Mouse (Mus musculus) adrenal gland, postnatal 4 days (tissue): ENCODE data around the gene Dgkg. TPM values are rescaled to one million over a fixed set of nuclear protein-coding genes. Genes with fewer than 3 reads are reported as not detected.

ENCODE experiments used
- DNase-seq, 2 experiments: peaks; one replicate each; pipeline ENCODE4 v3.0.0; 2021 to 2022; ENCODE audit warnings: low spot score in 2 of 2, mixed read lengths in 2 of 2
- total RNA-seq, 2 experiments: library from RNA; stranded (reverse); gene quantifications; 2 replicates each; pipeline ENCODE4 v1.2.3; 2021

The Dgkg gene
- total RNA-seq, 2 experiments from 2014 or later: 4.8 to 5.4 TPM

DNA sequence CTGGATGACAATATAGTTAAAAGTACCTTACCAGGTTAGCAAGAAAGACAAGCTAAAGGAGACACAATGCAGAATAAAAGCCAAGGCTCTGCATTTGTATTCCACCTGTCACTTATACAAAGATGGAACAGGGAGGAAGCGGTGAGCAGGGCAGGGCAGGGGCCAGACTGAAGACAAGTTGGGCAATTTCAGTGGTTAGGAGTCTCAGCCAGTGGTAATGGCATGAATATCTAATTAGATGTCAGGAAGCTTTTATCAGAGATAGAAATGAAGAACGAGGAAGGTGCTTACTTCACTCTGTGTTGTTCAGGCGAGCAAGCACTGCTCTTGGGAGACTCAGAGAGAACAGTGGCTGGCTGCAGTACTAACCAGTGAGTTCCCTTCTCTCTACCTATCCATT is 5.8 kb downstream of the Dgkg start:
- DNase-seq: no peak

DNA sequence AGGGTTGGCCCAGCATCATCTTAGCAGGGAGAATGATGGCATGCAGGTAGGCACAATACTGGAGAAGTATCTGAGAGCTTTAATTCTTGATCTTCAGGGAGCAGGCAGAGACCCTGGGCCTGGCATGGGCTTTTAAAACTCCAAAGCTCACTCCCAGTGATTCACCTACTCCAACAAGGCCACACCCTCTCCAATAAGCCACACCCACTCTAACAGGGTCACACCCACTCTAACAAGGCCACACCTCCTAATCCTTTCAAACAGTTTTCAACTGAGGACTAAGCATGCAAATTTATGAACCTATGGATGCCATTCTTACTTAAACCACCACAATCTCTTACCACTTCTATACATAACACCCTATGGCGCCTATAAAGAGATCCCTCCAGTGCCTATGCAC is 11.8 kb downstream of the Dgkg start:
- DNase-seq: no peak

DNA sequence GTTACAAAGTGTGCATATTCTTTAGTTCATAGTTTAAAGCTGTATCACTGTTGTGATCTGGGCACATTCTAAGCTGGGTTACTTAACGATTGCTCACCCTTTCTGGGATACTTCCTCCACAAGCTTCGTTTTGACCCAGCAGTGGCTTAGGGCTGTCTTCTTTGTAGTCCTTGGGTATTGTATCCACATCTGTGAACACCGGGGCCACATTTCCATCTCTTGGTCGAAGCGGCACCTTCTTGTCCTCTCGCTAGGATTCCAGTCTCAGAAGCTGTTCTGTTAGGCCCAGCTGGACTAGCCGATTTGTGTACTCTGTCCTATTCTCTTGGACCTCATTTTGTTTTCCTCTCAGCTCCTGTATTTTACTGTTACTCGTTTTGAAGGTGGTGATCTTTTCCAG is 13.6 kb downstream of the Dgkg start:
- no peak for DNase-seq

DNA sequence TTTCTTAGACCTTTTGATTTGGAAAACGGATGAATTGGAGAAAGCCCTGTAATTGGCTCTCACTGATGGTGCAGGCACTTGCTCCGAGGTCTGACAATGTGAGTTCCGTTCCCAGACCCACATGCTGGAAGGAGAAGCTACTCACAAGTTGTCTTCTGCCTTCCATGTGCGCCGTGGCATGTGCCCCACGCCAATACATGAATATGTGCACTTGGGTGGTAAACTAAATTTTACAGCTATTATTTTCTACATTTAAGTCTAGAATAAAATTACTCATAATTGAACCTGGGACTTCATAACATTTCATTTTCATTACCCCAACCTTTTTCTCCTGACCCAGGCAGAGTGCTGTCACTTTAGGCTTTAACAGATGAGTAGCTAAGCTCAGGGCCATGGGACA is 14.1 kb downstream of the Dgkg start:
- no peak for DNase-seq

DNA sequence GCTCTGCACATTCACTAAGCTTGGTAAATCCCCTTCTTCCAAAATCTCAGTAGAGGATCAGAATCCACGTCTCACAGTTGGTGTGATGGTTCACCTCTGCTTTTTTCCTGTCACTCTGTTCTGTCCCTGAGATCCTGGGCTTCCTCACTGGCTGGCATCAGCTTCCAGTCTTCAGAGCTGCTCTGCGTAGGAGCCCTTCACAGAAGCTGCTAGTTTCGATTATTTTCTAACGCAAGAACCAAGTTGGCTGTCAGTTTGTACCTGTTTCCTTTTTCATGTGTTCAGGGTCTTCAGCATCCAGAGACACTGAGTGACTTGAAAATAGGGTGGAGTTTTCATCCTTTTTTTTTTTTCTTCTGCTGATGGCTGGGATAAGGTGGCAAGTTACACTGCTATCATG is 15.0 kb downstream of the Dgkg start:
- DNase-seq: no peak

DNA sequence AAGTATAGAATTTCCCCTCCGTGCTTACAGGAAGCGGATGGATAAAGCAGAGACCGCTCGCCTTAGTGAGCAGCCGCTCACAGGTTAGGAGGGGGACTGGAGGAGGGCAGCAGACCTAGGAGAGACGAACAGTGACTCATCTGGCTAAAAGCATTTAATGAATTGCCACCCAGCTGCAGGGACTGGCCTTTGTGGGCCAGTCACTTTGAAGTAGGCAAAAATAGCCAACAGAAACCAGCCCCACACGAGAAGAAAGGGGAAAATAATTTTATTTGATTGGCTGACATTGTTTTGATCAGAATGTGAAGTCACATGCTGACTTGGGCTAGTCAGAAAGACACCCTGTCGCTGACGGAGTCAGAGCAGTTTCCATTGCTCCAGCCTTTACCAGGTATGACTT is 15.4 kb downstream of the Dgkg start:
- no peak for DNase-seq

DNA sequence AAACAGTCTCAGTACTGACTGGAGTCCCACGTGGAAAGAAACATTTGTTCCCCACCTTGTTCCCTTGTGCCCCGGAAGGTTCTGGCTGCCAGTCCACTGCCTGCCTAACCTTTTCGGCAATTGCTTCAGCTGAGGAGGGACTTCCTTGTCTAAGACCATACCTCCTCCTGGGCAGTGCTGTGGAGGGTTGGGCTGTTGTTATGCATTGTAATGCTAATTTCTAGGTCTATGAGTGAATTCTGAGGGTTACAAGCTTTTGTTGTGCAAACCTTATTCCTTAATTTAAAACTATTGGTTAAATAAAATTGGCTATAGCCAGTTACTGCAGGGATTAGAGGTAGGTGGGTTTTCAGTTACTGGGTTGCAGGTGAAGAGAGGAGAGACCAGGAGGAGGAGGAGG is 19.7 kb downstream of the Dgkg start:
- no peak for DNase-seq

DNA sequence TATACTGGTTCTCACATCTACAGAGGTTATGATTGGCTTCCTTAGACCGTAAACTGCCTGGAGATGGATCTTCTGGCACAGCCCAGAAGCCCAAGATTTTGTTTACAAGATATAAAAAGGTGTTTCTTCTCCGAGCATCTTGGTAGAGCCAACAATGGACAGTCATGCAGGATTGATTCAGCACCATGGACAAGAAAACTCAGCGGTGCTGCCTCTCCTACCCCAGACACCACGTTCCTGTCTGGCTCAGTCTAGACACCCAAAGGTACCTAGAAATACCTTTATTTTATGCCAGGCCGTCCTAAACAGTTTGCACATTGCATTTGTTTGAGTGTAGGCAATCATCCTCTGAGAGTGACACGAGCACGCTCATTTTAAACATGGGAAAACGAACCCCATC is 21.3 kb downstream of the Dgkg start:
- no peak for DNase-seq

DNA sequence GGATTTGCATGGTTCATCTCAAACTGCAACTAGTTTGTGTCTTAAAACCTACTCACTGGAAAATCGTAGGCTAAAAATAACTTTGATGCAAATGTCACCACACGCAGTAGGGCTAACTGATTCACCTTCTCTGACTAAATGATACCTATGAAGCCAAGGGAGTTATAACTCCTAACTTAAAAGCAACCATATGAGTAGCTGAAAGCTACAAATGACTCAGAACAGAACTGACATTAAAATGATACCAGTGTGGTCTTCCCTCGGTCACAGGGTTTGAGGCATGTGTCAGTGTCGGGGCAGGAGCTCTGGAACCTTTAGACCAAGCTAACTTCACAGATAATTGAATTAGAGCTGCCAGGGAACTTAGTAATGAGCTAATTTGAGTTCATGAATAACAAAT is 24.0 kb downstream of the Dgkg start:
- no peak for DNase-seq

DNA sequence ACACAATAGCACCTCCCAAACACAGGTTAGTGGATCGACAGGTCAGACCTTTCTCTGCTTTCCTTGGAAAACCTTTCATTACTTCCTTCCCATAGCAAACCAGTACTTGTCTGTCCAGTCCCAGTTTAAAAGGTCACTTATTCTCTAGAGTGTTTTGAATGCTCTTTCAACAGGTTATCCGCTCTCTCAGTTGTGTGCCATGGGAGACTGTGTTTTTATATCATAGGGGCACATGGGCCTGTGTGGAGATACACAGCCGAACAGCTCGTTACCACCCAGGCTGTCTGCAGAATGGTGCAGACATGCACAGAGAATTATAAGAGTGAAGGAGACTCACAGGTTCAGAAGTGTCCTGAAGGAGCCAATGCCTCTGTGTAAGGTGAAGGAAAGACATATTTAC is 26.7 kb downstream of the Dgkg start:
- DNase-seq: no peak

DNA sequence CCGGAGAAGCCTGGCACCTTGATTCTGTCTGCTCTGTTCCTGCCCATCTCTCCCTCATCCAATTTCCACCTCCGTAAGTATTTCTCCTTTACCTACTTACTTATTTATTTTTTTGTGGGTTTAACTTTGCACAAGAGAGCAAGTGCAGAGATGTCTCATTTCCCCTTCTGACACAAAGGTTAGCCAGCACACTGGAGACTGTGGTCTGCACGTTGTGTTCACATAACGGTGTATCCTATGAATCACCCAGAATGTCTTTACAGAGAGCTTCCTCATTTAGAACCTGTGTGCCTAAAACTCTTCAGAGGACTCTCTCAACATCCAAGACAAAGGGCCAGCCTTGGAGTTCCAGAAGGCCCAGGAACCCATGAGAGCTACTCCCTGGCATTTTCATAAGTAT is 27.1 kb downstream of the Dgkg start:
- no peak for DNase-seq

DNA sequence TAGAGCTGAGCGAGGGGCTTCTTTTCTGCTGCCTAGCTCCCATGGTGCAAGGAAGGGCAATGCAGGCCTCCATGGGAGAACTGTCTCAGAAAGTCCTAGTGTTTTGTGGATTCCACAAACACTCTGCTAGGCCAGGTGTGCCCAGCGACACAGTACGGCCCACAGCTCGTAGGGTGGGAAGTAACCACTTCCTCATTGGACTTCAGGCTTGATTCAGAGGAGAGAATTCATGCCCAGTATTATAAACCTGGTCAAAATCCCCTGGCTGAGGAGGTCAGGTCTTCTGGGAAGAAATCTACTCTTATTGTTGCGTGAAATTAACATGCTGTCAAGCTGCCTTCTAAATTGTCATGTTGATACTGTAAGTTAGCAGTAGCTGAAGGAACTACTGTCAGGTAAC is 31.0 kb downstream of the Dgkg start:
- DNase-seq: no peak

DNA sequence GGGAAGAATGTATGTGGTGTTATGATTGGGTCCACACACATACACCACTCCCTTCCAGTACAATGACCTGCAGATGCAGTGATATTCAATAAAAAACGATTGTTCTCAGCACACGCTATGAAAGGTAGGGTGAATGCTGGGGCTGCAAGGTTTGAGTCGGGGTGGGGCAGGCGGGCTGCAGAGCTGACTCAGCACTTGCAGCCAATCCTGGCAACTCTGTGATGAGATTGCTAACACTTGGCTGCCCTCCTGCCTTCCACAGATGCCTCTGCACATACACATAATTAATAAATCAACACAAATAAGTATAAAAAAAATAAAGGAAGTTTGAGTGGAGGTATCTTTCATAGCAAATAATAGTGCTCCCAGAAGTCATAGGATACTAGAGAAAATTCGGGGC is 31.6 kb downstream of the Dgkg start:
- no peak for DNase-seq

DNA sequence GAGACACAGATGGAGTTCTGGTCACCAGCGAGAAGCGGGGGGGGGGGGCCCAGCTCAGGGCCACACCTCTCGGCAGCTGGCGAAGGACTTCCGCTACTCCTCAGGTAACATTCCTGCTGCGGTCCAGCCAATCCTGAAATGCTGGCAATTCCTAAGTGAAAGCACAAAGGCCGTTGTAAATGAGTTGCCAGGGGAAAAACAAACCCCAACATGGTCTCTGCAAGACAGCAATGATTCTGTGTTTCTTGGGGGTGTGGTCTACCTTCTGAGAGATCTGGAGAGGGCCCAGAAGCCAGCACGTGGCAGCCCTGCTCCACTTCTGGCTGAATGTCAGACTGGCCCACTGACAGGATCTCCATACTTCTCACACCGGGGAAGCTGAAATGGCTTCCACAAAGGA is 34.7 kb downstream of the Dgkg start:
- no peak for DNase-seq

DNA sequence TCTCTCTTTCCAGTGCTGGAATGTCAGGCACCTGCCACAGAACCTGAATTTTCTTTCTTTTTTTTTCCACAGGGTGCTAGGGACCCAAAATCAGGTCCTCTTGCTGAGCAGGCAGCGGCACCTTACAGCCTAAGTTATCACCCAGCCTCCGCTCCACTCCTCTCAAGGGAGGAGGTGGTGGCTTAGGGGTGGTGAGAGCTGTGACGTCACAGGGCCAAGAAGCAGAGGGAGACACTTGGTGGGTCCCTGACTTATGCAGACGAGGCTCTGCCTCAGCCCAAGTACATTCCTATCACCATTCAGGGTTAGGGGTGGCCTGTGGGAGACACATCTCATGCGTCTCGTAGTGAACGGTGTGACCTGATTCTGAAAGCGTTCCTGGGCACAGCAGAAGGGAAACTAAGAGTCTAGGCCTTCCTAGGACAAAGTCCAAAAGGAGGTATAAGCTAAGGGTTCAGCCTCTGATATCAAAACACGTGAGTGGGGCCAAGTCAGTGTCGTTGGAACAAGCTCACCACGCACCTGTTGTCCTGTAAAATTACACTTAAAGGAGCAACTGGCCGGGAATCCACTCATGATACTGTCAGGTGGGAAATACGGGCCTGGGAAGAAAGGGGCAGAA is 35.6 kb downstream of the Dgkg start:
- DNase-seq: no peak

DNA sequence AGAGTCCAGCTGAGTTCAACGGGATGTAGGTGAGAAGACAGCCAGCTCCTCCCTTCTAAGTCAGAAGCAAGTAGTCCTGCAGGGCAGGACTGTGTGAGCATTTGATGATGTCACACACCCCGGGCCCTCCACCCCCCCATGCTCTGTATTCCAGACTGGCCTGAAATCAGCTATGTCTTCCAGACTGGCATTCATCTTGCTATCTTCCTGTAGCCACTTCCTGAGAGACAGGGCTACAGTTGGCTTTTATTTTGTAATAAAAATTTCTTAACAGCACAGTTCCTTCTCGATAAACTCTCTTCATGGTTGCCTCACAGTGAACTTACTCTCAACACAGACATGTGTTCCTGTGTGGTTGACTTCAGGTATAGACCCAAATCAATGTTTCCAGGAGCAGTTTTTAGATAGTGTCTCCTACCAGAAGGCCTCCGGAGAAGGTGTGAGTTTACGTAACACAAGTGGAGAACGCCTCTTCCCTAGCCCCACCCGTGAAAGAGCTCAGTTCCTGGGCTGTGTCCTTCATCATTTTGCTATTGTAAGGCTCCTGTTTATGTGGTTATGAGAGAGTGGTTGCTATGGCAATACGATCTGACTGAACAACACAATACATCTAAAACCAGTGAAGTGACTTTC is 38.5 kb downstream of the Dgkg start:
- no peak for DNase-seq

DNA sequence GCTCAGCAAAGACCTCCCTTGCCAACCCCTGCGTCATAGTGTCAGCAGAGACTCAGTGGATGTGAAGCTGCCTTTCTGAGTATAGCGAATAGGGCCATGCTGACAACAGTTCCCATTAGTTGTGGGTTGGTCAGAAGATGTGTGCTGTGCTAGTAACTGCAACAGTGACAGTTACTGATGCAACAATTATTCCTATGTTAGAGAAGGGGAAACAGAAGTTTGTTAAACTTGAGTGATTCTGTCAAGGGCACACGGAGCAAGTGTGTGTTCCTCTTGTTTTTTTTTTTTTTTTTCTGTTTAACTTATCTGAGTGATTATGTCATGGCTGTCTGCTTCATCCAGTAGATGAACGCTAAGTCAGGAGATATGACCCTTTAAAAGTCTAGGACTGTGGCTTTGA is 41.2 kb downstream of the Dgkg start:
- no peak for DNase-seq

DNA sequence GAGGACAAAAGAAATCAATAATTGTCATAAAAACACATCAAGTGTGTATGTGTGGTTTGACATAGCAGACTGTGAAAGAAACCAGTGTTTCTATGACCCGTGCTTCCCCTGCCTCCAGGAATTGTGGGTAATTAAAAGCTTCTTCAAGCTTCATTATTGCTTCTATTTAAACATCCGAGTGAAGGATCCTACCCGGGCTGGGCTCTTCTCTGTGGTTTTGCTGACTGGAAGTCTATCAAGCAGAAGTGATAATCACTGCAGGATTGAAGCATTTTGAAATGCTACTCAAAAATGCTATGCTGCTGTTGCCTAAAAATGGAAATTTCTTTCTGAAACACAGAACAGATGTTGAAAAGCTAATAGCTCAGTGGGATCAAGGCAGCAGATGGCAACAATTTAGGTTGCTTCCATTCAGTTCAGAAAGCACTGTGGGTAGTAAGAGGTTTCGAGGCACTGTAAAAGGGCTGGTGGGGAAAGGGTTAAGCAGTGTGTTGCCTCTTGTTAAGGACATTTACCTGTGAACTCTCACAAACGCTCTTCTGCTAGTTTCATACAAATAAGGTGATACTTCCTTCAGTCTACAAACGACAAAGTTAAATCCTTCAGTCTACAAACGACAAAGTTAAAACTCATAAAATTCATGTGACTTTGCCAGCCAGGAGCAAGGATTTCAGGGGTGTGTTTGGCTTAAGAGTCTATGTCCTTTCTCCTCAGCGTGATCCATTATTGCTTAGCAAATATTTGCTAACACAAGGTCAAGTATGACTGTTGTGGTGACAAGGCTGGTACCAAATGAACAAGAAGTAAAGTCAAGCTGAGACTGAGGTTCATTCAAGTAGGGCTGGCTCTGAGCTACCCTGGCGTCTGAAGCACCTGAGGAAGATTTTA is 43.6 kb downstream of the Dgkg start:
- no peak for DNase-seq

DNA sequence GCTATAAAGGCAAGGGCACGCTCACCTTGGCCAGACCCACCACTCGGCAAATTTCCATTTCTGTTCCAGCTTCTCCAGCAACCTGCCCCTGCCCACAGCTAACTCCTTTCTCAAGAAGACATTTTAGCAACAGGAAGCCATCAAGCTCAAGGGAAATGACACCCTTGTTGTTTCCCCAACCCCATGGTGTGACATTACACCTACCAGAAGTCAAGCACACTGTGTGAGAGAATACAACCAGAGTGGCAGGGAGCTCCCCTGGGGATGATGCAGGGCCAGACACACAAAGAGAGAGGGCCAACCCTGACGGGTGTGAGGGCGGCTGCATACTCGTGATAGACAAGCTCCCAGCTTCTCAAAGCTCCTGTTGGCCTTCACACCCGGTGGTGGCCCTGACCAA is 49.0 kb downstream of the Dgkg start:
- no peak for DNase-seq

DNA sequence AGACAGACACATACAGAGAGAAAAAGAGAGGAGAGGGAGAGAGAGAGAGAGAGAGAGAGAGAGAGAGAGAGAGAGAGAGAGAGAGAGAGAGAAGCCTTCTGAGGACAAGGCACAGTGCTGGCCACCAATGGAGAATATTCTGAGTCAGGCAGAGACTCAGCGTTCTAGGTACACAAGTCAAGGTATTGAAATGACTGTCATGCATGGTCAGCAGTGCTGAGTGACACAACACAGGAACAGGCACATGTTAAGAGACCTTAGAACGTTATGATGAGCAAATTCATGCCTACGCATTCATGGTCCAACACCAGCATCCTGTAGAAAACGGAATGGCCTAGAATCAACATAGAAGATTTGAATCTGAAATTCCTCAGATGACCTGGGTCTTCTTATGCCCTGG is 50.0 kb downstream of the Dgkg start:
- no peak for DNase-seq

DNA sequence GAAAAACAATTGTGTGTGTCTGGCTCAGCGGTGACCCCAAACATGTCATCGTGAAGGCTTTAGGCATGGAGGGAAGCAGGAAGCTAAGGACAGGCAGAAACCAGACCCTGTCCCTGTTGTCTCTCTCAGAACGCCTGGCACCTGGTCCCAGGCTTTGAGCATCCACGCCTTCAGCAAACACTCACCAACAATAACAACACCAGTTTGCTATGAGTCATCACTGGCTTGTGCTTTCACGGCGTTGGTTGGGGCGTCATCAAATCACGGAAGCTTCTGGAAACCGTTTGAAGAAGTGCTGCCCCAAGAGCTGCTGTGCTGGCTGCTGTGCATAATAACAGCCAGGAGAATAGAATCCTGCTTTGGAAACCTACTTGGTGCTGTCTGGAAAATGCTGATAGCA is 54.6 kb downstream of the Dgkg start:
- DNase-seq: no peak

DNA sequence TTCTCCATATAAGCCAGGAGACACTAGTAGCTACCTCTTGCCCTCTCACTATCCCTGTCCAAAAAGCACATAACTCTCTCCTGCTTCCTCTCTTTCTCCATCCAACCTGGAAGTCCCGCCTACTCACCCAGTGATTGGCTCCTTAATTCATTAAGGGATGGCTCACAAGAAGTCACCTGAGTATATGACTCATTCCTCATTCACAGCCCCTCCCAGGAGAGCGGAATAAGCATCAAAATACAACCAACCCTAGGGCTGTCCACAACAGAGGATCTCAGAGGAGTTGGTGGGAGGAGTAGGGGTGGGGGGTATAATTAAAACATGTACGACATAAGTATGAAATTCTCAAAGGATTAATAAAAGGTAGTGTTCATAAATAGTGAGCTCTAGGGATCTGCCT is 55.3 kb downstream of the Dgkg start:
- no peak for DNase-seq
